Mouse (Mus musculus) gastrocnemius, postnatal 36 days (tissue): ENCODE data around the gene Serping1. TPM values are rescaled to one million over a fixed set of nuclear protein-coding genes. Genes with fewer than 3 reads are reported as not detected.
A peak's percentile ranks its signal among the peaks of the same experiment; 100 is the strongest.

ENCODE experiments used
- DNase-seq, 2 experiments: peaks; one replicate each; pipeline ENCODE4 v3.0.0; 2022
- intact Hi-C: fragments of 180-260 bp; cut with DNase I; formaldehyde crosslinking; loops from one replicate; pipeline ENCODE4 v1.15.1; 2025
- total RNA-seq, 2 experiments: library from RNA; stranded (reverse); gene quantifications; 2 replicates each; pipeline ENCODE4 v1.2.3; 2021

Serping1 gene
- total RNA-seq, 2 experiments from 2014 or later = 44.8 to 46.5 TPM

DNA sequence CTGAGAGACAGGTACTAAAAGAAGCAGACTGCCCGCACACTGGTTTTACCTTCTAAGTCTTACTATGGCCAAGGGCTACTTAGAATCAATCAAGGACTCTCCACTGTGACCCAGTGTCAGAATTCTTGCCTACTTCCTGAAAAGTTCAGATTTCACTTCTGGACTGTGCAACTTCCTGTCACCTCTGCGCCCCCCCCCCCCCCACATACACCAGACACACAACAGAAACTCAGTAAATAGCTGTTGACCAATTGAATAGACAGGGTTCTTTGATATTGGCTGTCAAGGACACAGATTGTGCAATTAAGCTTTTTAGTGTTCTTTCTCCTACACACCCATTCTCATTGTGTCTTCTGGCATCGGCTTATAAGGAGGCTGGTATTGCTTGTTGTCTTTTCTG, 13.1 kb upstream of the Serping1 start:
- intact Hi-C loops = no loop called here
- no peak for DNase-seq

DNA sequence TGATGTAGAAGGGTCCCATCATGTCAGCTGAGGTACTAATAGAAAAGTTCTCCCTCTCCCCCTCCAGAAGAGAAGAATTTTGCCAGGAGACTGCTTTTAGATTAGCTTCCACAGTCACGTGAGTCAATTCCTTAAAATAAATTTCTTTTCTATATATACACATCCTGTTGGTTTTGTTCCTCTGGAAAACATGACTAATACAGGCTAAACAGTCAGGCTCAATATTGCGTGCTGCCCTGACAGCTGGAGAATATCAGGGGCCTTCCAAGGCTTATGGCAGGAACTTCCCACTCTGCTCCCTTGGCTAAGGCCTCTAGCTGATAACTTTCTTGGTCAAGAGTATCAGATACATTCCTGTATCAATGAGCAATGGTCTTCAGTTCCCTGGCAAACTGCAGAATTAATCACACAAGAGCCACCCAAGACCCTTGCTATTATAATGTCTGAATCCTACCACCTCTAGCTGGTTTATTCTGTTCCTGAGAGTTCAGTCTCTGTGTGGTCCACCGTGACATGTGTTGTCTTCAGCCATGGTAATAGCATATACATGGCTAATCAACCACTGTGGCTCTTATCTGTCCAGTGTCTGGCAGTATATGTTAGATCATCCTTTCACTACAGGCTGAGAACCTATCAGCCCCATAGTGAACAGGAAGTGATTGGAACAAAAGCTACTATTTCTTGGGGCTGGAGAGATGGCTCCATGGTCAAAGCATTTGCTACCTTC, 8.8 kb upstream of the Serping1 start:
- DNase-seq = no peak
- intact Hi-C loops = no loop called here

DNA sequence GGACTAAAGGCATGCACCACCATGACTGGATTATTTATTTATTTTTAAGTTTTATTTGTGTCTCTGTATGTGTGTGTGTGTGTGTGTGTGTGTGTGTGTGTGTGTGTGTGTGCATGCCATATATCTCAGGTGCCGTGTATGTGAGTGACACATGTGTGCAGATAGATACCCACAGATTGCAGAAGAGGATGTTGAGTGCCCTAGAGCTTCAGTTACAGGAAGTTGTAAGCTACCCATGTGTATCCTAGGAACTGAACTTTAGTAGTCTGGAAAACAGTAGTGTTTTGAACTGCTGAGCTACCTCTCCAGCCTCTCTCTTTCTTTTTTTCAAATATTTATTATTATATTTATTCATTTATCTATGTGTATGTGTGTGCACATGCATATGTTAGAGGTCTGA, 8.1 kb upstream of the Serping1 start:
- no peak for DNase-seq
- intact Hi-C loops = no loop called here

DNA sequence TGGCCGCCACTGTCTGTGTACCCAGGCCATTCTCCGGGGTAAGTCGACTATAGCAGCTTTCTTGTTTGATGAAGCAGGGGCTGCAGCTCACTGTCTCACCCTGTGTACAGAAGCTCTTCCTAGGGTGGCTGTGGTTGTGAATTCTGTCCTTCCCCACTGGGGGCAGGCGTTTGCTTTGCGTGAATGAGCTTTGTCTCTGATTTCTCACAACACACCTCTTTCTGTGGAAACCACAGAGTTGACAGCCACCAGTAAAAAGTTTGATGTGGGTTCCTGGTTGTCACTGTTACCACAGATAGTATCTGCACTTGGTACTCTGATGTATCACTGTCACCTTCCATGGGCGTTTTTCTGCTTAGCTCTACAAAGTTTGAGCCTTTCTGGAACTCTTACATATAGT, 4.0 kb upstream of the Serping1 start:
- DNase-seq = no peak
- intact Hi-C loops = no loop called here

DNA sequence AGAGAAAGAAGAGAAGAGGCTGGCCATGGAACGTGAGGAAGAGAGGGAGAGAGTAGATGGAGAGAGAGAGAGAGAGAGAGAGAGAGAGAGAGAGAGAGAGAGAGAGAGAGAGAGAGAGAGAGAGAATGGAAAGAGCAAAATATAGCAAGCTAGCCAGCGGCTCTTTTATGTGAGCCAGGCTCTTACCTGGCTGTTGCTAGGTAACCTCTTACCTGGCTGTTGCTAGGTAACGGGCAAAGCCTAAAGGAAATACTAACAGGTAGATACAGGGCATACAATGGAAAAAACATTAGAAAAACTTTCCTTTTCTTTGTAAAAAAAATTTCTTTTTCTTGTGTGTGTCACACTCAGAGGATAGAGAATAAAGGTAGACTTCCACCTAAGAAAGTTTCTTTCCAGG, 2.5 kb upstream of the Serping1 start:
- intact Hi-C loops = no loop called here
- DNase-seq = no peak

DNA sequence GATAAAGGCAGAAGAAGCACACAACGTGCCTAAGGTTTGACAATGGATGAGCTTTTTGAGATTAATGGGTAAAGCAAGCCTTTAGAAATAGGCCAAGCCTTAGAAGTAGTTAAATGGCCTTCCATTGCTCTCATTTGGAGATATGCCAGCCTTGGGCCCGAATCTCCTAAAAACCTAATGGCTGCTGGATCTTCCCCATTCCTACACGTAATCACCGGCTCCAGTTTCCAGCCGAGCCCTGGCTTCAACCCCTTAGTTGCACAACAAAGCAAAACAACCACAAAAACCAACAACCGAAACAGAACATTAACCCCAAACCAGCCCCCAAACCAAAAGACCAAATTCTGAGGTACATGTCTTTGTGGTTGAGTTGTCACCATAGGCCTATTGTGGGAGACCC, 421 bp upstream of the Serping1 start:
- peak; percentile 26 to 52 for DNase-seq
- intact Hi-C loops = no loop called here

DNA sequence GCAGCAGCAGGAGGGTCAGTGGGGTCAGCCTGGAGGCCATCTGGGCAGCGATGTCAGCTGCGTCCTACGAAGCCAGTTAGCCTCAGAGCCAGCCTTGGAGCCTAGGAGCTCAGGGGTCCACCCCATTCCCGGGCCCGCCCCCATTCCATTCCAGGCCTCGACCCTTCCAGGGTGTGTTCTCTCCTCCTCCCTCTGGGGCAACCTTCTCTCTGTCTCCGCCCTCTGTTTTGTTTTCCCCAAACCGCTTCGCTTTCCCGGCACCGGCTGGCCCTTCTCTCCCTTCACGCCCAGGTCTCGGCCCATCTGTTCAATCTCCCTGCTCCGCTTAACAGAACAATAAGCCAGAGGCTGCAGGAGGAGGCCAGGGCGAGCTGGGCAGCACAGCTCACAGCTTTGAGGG, 493 bp downstream of the Serping1 start:
- intact Hi-C loops = no loop called here
- peak; percentile 67 to 84 for DNase-seq

DNA sequence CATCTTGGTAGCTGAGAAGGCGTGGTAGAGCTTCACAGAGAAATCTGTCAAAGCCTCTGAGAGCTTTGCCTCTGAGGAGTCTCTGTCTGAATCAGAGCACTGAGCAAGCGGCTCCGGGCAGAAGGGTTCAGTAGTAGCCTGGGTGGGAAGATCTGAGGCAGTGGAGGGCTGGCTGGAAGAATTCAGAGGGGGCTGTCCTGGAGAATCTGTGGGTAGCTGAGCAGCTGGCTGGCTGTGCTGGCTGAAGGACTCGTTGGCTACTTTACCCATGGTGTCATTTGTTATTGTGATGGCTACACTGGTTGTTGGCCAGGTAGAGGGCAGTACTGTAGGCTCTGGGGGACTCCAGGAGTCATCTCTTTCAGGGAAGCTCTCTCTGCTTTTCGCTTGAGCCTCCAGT, 2.0 kb downstream of the Serping1 start:
- intact Hi-C loops = no loop called here
- DNase-seq = peak in 1 of 2 experiments; percentile 18

DNA sequence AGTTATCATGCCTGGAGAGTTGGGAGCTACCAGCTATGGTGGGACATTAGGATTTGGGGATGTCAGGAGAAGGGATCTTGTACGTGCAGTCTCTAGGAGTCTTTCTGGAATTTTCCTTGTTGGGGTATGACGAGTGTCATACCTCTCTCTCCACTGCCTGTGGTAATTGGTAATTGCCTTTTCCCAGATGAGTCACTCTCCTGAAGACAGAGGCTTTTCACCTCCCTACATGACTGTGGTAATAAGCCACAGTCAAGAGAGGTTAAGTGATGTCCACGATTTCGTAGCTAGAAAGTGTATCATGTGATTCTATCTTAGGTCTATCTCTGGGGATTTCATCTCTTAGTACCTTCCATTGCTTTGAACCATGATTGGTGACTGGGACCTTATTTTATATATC, 2.8 kb downstream of the Serping1 start:
- intact Hi-C loops = no loop called here

DNA sequence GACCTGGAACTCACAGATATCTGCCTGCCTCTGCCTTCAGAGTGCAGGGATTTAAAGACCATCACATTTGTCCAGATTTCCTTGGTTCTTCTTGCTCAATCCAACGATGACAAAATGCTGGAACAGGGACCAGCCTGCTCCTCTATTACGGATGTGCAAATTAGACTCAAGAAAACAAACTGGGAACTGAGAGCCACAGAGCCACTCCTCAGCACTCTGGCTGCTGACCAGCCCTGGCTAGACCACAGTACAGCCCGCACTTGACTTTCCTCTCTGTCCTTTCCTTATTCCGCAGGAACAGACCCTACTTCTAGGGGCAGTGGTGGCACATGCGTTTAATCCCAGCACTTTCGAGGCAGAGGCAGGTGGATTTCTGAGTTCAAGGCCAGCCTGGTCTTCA, 4.7 kb downstream of the Serping1 start:
- intact Hi-C loops = no loop called here
- peak; percentile 25 to 41 for DNase-seq

More for the DNA sequence above, 2.8 kb downstream of the Serping1 start:
- no peak for DNase-seq

DNA sequence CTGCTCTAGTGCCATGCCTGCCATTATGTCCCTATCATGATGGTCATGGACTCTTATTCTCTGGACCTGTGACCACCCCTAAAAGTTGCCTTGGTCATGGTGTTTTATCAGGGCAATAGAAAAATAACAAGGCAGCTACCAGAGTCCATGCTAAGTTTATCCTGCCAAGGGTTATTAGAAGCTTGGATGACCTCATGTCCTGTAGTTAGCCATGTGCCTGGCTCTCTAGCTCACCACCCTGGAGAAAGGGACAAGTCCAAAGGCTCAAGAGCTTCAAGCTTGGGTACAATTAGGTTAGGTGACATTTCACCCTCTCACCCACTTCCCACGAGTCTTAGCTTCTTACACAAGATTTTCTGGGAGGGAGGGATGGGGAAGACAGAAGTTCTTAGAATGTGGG, 12.4 kb downstream of the Serping1 start:
- intact Hi-C loops = no loop called here
- DNase-seq = no peak

DNA sequence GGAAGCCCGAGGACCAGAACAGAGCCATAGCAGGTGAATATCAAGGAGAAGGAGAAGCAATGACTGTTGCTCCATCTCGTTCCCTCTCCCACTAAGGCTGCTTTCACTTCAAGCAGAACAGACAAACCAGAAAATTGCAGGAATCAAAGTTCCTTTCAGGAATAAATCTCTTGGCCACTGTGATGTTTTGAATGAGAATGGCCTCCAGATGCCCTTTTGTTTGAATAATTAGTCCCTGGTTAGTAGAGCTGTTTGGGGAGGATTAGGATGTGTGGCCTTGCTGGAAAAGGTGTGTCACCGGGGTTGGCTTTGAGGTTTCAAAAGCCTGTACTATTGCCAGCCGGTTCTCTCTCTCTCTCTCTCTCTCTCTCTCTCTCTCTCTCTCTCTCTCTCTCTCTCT, 12.9 kb downstream of the Serping1 start:
- no peak for DNase-seq
- intact Hi-C loops = no loop called here

DNA sequence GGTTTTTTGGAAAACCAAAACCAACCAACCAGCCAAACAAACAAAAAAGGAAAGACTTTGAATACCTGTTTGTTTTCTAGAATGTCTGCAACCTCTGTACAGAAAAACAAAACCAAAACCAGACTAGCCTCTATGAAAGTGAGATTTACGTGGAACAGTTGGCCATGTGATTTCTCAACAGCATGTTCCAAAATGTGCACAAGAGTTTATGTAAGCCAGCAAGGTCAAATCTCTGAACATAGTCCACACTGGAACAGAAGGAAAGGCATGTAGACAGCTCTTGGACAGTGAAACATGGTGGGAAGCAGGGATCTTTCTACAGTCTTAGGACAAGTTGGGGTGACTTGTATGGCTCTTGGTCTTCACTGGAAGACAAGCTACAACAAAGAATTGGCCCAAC, 13.4 kb downstream of the Serping1 start:
- intact Hi-C loops = no loop called here
- no peak for DNase-seq

DNA sequence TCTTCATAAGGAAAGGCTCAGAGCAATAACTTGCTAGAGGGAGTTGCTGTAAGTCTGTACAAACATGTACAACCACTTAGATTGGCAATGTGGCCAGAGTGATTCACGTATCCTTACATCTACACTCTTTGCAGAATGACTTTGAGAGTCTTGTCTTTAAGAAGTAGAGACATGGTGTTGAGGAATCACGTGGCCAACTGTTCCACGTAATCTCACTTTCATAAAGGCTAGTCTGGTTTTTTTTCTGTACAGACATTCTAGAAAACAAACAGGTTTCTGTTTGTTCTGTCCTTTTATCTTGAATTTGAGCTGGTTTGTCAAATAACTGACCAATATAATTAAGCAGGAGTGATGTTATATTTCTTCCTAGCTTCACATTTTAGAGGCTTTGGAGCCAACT, 13.9 kb downstream of the Serping1 start:
- intact Hi-C loops = no loop called here
- DNase-seq = no peak

DNA sequence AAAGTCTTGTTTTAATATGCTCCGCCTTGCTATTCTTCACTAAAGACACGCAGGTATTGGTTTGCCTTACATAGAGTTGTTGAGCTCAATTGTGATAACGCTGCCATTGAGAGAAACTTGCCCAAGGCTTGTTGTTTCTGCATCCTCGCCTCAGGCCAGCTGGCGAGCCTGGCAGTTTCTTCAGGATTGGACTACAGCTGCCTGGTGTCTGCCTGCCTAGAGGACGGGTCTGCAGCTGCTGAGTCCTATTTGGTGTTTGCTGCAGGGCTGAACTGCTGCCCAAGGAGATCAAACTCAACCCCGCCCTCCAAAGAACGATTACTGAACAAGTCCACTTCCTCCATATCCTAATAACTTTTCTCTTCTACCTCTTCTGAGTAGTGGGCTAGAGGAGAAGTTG, 14.5 kb downstream of the Serping1 start:
- intact Hi-C loops = no loop called here
- DNase-seq = no peak

DNA sequence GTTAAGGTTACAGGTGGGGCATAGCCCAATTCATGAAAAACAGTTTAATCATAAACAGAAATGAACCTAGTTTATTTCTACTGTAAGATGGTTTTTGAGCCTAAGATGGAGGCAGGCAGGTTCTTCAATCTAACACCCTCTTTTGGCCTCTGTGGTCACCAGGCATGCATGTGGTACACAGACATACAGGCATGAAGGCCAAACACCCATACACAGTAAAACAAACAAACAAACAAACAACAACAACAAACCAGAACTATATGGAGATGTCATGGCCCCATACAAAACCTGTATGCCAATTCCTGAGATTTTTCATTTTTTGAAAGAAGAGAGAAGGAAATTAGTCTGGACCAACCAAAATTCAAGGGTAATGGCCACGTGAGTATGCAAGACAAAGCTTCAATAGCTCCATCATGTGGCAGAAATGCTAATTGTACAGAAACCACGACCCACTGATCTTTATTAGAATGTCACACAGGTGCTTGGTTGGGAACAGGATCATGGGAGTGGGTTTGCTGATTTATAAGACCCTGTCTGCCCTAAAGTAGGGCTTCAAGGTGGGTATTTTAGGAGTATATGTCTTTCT, 16.6 kb downstream of the Serping1 start:
- no peak for DNase-seq
- intact Hi-C loops = no loop called here

DNA sequence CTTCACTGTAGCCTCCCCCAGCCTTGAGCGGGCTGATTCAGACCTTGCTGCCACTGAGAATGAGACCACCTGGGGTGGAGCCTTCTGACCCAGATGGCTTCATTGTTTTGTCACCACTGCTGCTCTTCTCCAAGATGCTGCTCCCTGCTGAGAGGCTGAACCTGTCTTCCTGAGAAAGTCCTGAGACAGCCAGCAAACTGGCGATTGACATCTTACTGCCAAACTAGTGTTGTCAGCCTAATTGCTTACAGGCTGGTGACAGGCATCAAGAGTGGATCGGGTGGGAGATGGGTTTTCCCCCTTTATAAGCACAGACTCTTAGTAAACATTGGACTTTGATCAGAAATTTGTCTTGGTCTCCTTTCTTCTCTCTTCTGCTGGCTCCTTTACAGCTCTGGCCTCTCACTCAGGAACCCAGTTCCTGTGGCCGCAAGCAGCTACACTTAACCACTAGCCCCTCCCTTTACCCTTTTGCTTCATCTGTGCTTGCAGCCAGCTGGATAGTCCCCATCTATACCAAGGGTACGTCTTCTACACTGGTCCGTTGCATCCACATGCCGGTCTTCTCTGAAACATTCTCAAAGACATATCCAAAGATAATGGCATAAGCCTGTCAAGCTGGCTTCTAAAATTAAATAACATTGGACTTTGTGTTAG, 18.1 kb downstream of the Serping1 start:
- DNase-seq = no peak
- intact Hi-C loops = no loop called here

DNA sequence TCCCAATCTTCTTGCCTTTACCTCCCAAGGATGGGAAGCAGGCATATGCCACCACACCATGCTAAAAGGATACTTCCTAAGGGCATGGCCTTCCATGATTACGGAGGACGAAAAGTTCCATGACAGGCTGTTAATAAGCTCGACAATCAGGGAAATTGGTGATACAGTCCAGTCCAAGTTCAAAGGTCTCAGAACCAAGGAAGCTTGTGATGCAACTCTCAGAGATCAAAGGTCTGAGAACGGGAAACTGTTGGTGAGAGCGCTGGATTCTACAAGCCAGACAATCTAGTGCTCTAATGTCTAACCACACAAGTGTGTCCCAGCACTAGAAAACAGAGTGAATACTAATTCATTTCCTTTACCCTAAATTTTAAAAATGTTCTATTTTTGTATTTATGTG, 19.0 kb downstream of the Serping1 start:
- intact Hi-C loops = no loop called here
- DNase-seq = no peak

DNA sequence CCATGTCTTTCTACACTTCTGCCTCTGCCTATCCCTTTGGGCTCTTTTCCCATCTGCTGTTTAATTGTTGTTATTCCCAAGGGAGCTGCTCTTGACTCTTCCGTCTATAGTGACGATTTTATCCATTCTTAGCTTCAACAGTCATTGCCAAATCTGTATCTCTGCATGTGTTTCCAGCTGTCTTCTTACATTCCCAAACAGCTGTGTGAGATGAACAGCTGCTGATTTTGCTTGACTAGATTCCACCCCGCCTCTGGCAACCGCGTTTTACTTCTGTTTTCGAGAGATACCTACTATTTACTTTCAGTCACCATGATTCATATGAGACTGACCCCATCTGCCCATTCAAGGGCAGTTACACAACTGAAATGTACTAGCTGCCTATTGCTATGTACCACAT, 25.1 kb downstream of the Serping1 start:
- DNase-seq = no peak
- intact Hi-C loops = no loop called here

DNA sequence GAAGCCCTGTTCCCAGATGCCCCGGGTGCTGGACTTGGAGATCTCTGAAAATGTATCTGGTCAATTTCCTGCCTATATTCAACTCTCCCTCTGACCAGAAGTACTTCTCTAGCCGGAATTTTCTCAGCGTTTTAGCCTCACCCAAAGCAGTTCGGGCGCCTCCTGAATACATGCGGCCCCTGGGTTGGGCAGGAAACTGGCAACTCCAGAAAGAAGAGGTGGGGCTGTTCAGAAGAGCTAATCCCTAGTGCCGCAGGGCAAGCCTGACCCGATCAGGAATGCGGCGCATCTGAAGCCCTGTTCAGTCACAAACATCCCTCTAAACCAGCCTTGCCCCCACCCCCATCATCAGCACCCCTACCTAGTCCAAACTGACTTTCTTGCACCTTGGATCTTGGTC, 31.1 kb downstream of the Serping1 start:
- no peak for DNase-seq
- intact Hi-C loops = no loop called here

DNA sequence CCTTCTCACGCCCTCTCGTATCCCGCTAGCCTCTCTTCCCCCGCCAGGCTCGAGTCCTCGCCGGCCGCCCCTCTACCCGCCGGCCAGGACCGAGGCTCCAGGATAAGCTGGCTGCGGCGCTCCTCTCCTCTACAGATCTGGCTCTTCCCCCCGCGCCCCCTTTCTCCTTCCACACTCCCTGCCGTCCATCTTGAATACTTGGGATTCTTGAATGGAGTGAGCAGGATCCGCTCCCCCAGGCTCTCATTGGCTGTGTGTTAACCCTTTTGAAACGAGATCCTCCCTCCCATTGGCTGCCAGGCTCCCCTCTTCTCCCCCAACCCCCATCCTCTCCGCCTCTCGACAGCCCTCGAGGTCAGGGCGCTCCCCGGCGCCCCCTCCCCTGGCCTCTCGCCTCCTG, 31.7 kb downstream of the Serping1 start, which contains the start of gene Gm19426:
TSS of gene Gm19426 (minus strand) at position 95 of the 400 bp plus-strand sequence.
- peak; percentile 42 to 48 for DNase-seq
- intact Hi-C loops = no loop called here
